ENCODE assay signal across 10 mouse cellular contexts in the genomic region with DNA sequence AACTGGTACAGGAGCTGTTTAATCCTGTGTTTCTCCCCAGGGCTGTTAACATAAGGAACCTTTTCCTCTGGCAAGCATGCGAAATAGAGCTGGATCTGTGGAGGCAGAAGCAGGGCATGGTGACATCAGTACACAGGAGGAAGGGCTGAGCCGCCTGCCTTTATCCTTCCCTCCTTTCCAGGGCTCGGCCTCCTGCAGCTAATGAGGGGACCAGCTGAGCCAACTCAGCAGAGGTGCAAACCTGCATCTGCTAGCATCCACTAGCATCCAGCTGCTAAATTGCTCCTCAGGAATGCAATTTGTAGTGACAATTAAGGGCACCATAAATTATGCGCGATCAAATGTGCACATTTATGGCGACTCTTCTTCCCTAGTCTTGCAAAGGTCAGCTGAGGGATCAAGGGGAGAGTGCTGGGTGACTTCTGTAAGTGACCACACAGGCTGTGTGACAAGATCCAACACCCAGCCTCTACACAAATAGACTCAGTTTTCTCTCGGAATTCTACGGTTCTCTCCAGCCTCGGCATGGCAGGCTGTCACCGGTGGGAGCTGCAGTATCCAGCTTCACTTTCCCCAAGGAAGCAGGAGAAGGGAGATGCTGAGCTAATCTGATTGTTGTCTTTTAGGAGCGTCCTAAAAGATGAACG.
DNase-seq lines count a peak whose midpoint lies in the region; ATAC-seq and TF ChIP-seq lines count a peak whose summit lies in the region.
"Had no signal": no experiment of that assay in that cellular context is flagged by ENCODE, and none has a peak within 500 bp of the region (broad histone marks: within the 10 kb centered on the region; RNA-seq: fewer than 3 reads in every experiment).

No protein-coding gene starts in this region.

- DNase-seq in layer of hippocampus, adult 2 months (ENCODE audit: low spot score in 2 of 2): no peak
- no peak for DNase-seq in layer of hippocampus, postnatal 10 days (ENCODE audit: low spot score in 2 of 2)
- peak; percentile 55 for DNase-seq in forelimb bud, embryonic 11.5 days (ENCODE audit: low read depth, low spot score)
- peak; percentile 64 for DNase-seq in midbrain, embryonic 14.5 days
- DNase-seq in heart, postnatal 14 days: no peak
- no peak for DNase-seq in urinary bladder, postnatal 14 days (ENCODE audit: low spot score)
- no peak for DNase-seq in right cerebral cortex, postnatal 10 days (ENCODE audit: low spot score in 2 of 2)
- DNase-seq: cerebellum, postnatal 14 days; layer of hippocampus, adult 9-11 months had no signal

- intact Hi-C loops in heart, postnatal 14 days (cut with DNase I): no loop called here

- ATAC-seq in midbrain, embryonic 14.5 days (ENCODE audit: low FRiP score, low TSS enrichment): no peak

- H3K4me3 ChIP-seq in layer of hippocampus, adult 2 months: no peak overlapping the region
- no peak overlapping the region for H3K4me3 ChIP-seq in midbrain, embryonic 14.5 days (replicated peaks; ENCODE audit: low read depth, low read length)

- H3K27me3 ChIP-seq in midbrain, embryonic 14.5 days (ENCODE audit: control insufficient read depth, insufficient read depth, low read length): no peaks in the 10 kb centered on the region

- peaks cover 15% of the 10 kb centered on the region for H3K4me1 ChIP-seq in midbrain, embryonic 14.5 days (ENCODE audit: control insufficient read depth, insufficient read depth, low read length)

- TF ChIP-seq CTCF in layer of hippocampus, adult 2 months (conservative IDR thresholded peaks at IDR 0.05): no peak

- H3K9me3 ChIP-seq in midbrain, embryonic 14.5 days (ENCODE audit: control insufficient read depth, low read length): no peaks in the 10 kb centered on the region

- H3K4me2 ChIP-seq in midbrain, embryonic 14.5 days (ENCODE audit: low read length): peak overlapping the region; percentile 17; the same call in 1 of the 2 replicates

- peaks cover 8% of the 10 kb centered on the region for H3K36me3 ChIP-seq in midbrain, embryonic 14.5 days (ENCODE audit: control insufficient read depth, insufficient read depth, low read length)

- peak overlapping the region; percentile 37 for H3K9ac ChIP-seq in midbrain, embryonic 14.5 days (replicated peaks; ENCODE audit: low read length)
- H3K9ac ChIP-seq: liver, embryonic 14.5 days had no signal

- peak overlapping the region; percentile 12; the same call in 1 of the 2 replicates for H3K27ac ChIP-seq in layer of hippocampus, adult 2 months
- peak overlapping the region; percentile 15 for H3K27ac ChIP-seq in midbrain, embryonic 14.5 days (replicated peaks; ENCODE audit: low read depth, low read length)
- H3K27ac ChIP-seq: liver, embryonic 14.5 days had no signal

- 28% methylated on average over 12 of the region's 12 CpGs for WGBS in midbrain, embryonic 14.5 days

Comparison
In these comparisons a context has a peak if more than half of its experiments do, and no peak if none do; other contexts are left out.
1. DNase-seq: peak in forelimb bud, embryonic 11.5 days (single experiment) and midbrain, embryonic 14.5 days (single experiment); none in layer of hippocampus, adult 2 months (0 of 2), layer of hippocampus, postnatal 10 days (0 of 2), heart, postnatal 14 days (0 of 2), urinary bladder, postnatal 14 days (single experiment) and right cerebral cortex, postnatal 10 days (0 of 2).